Mouse (Mus musculus) megakaryocyte, adult 5-6 weeks (primary cell): ENCODE measurements around the gene Snx4. TPM values are rescaled to one million over a fixed set of nuclear protein-coding genes. Genes with fewer than 3 reads are reported as not detected.
A peak's percentile ranks its signal among the peaks of the same experiment; 100 is the strongest.

Source experiments
- ATAC-seq: 2 replicates; pipeline ENCODE4 v1.8.0; 2016; ENCODE audit warnings: mild to moderate bottlenecking, inconsistent platforms; ENCODE audit not compliant: poor library complexity, severe bottlenecking
- total RNA-seq, 2 experiments: library from RNA; stranded (forward) in 1 of 2; stranded (reverse) in 1 of 2; fragments of 153-499, 151-499 nt in 1 of 2; fragments of 221-1000, 200-1000 nt in 1 of 2; gene quantifications; 2 replicates each; pipeline versions ENCODE4 v1.2.3 to v1.2.4; 2015 to 2017

The Snx4 gene
- total RNA-seq, 2 experiments from 2014 or later = 61.0 to 88.0 TPM

DNA sequence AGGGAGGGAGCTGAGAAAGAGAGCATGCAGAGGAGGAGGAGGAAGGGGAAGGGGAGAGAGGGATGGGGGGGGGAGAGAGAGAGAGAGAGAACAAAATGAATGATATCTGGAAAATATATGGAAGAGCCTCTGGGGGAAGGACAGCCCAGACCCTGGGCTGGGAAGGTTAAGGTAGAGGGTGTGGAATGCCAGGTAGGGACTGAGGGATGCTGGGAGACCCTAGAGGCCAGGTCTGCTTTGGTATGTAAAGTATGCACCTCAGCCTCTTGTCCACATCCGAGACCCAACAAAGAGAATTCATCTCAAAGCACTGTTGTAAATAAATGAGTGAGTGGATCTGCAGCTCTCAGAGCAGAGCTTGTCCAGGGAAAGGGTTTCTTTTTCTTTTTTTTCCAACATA is 91.1 kb downstream of the Snx4 start:
- ATAC-seq = no peak

GRCm38 (mm10) chr16:33343106-33343505 is 91.9 kb downstream of the Snx4 start:
- no peak for ATAC-seq

DNA sequence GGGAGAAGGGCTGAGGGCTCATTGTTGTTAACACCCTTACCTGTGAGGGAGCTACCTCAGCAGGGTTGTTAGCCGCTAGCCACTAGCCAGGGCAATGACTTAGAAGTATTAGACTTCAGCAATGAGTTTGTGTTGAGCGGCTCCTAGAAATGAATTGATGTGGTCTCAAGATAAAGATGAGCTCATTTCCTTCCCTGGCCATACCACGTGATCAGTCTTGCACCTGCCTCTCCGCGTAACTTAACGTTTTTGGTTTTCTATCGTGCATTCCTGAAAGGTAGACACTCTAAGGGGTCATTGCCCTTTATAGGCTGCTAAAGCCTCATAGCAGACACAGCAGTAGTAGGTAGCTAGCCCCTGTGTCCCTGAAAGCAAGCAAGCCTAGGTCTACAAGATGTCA is 92.4 kb downstream of the Snx4 start:
- ATAC-seq = peak; percentile 63

- ATAC-seq = no peak
Measured at GRCm38 (mm10) chr16:33344379-33344778, 93.1 kb downstream of the Snx4 start.

DNA sequence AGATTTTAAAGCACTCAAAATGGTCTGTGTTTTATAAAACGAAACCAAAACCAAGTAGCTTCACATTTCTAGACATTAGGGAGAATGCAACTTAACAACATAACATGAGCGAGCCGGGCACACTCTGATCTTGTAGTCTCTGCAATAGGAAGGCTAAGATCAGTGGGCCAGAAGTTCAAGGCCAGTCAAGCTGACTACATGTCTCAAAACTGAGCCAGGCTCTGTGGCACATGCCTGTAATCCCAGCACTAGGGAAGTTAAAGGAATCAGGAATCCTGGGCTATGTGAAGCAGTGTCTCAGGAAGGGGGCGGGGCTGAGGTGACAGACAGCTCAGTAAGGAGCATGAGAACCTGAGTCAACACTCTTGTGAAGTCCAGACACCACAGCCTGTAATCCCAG is 93.6 kb downstream of the Snx4 start:
- no peak for ATAC-seq

GRCm38 (mm10) chr16:33346376-33346775 is 95.1 kb downstream of the Snx4 start:
- ATAC-seq = no peak

DNA sequence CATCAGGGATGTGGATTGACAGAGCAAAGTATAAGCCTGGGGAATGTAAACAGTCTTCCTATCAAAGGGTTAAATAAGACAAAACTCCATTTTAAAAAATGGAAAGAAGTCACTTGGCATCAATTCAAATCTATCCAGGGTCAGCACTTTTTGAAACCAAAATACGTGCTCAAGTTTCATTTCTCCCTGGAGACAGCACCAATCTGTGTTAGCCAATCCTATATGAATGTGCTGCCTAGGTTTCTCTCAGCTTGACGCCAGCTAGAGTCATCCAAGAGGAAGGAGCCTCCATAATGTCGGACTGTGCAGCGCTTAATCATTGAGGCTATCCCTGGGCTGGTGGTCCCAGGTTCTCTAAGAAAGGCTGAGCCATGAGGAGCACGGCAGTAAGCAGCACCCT is 95.9 kb downstream of the Snx4 start:
- ATAC-seq = no peak

Other genes starting within 250 kb of the Snx4 start
- 0.14 TPM in 1 of 2 replicates, not detected in the other for gene Iqcg, start 195.2 kb upstream of the Snx4 start, total RNA-seq (2015)
- gene Iqcg, start 195.2 kb upstream of the Snx4 start, total RNA-seq (2017) = 0.15 and 0.53 TPM in 2 replicates
- 1,940 and 2,009 TPM in 2 replicates for gene Rpl35a, start 195.0 kb upstream of the Snx4 start, total RNA-seq (2015)
- 1,458 and 1,666 TPM in 2 replicates for gene Rpl35a, start 195.0 kb upstream of the Snx4 start, total RNA-seq (2017)
- gene Lmln, start 188.9 kb upstream of the Snx4 start, total RNA-seq (2015) = 1.4 and 1.6 TPM in 2 replicates
- gene Lmln, start 188.9 kb upstream of the Snx4 start, total RNA-seq (2017) = 2.2 and 2.6 TPM in 2 replicates
- gene Osbpl11, start 66.4 kb upstream of the Snx4 start, total RNA-seq (2015) = 17.2 and 18.4 TPM in 2 replicates
- 29.1 and 30.0 TPM in 2 replicates for gene Osbpl11, start 66.4 kb upstream of the Snx4 start, total RNA-seq (2017)
- gene Zfp148, start 129.4 kb downstream of the Snx4 start, total RNA-seq (2015) = 53.3 TPM in 2 replicates
- 24.4 and 24.9 TPM in 2 replicates for gene Zfp148, start 129.4 kb downstream of the Snx4 start, total RNA-seq (2017)